10 mouse cellular contexts compared by ENCODE assay signal in the genomic region with DNA sequence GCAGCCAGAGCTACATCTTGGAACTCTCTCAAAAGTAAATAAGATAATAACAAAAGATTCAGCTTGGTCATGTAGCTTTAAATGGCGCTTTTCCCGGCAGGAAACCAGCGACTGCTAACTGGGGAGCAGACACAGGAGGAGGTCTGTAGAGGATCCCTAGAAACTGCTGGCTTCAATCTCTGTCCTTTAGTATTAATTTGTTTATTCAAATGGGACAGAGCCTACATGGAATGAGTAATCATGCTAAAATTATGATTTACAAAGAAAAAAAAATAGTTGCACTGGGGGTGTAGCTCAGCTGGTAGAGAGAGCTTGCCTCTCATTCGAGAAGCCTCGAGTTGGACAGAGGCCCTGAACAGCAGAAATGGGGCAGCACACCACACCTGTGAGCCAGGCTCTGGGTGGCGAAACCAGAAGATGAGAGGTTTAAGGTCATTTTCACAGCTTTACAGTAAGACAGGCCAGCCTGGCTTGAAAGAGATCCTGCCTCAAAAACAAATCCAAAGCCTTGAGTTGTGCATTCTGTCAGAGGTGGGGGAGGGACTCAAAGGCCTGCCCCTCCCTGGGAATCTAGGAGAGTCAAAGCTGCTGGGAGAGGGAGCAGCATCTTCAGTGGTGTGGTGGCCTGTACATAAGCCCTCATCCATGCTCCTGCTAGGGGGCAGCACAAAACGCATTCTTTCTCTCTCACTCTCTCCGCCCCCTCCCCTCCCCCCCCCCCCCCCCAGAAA. TPM values are rescaled to one million over a fixed set of nuclear protein-coding genes. Genes with fewer than 3 reads are reported as not detected.
DNase-seq lines count a peak whose midpoint lies in the region; ATAC-seq lines count a peak whose summit lies in the region.
"Had no signal": no experiment of that assay in that cellular context is flagged by ENCODE, and none has a peak within 500 bp of the region (broad histone marks: within the 10 kb centered on the region; RNA-seq: fewer than 3 reads in every experiment).

No protein-coding gene starts in this region.

- ATAC-seq in stomach, embryonic 15.5 days (ENCODE audit: insufficient read depth, low FRiP score, low read depth), result no peak
- no peak for ATAC-seq in forebrain, embryonic 16.5 days
- ATAC-seq in megakaryocyte-erythroid progenitor cell, adult 5-6 weeks (replicated peaks; ENCODE audit: low FRiP score, low TSS enrichment, poor library complexity, severe bottlenecking), result no peak

- no peaks in the 10 kb centered on the region for H3K27me3 ChIP-seq in stomach, embryonic 15.5 days (replicated peaks)
- H3K27me3 ChIP-seq in forebrain, embryonic 16.5 days (replicated peaks; ENCODE audit: control insufficient read depth, insufficient read depth, low read length), result no peaks in the 10 kb centered on the region
- H3K27me3 ChIP-seq: embryonic facial prominence, embryonic 12.5 days; limb, embryonic 15.5 days had no signal

- peaks cover 28% of the 10 kb centered on the region for H3K36me3 ChIP-seq in stomach, embryonic 15.5 days
- peaks cover 16% of the 10 kb centered on the region for H3K36me3 ChIP-seq in forebrain, embryonic 16.5 days (ENCODE audit: control insufficient read depth, insufficient read depth)

- H3K4me2 ChIP-seq in stomach, embryonic 15.5 days, result no peak overlapping the region
- H3K4me2 ChIP-seq in forebrain, embryonic 16.5 days (ENCODE audit: low read length), result no peak overlapping the region
- H3K4me2 ChIP-seq: embryonic facial prominence, embryonic 12.5 days; limb, embryonic 15.5 days had no signal

- H3K9ac ChIP-seq in stomach, embryonic 15.5 days, result no peak overlapping the region
- no peak overlapping the region for H3K9ac ChIP-seq in forebrain, embryonic 16.5 days (replicated peaks; ENCODE audit: low read depth, low read length)
- H3K9ac ChIP-seq: embryonic facial prominence, embryonic 12.5 days; limb, embryonic 15.5 days had no signal

- H3K4me3 ChIP-seq in stomach, embryonic 15.5 days (replicated peaks), result no peak overlapping the region
- H3K4me3 ChIP-seq in forebrain, embryonic 16.5 days (replicated peaks; ENCODE audit: low read length), result no peak overlapping the region
- H3K4me3 ChIP-seq: embryonic facial prominence, embryonic 12.5 days; limb, embryonic 15.5 days had no signal

- H3K4me1 ChIP-seq in stomach, embryonic 15.5 days, result peaks cover 6% of the 10 kb centered on the region
- peaks cover 7% of the 10 kb centered on the region for H3K4me1 ChIP-seq in forebrain, embryonic 16.5 days (replicated peaks; ENCODE audit: control insufficient read depth, insufficient read depth, low read length)
- H3K4me1 ChIP-seq: embryonic facial prominence, embryonic 12.5 days; limb, embryonic 15.5 days had no signal

- peak overlapping the region; percentile 85 for H3K27ac ChIP-seq in stomach, embryonic 15.5 days
- H3K27ac ChIP-seq in forebrain, embryonic 16.5 days (ENCODE audit: low read length), result no peak overlapping the region
- H3K27ac ChIP-seq: embryonic facial prominence, embryonic 12.5 days; limb, embryonic 15.5 days had no signal

- WGBS in stomach, embryonic 15.5 days, result 38% methylated on average over 8 of the region's 8 CpGs
- WGBS in forebrain, embryonic 16.5 days, result 62% methylated on average over 8 of the region's 8 CpGs

- DNase-seq in frontal cortex, postnatal 36 days (ENCODE audit: low spot score in 2 of 2), result peak; percentile 50 to 64
- no peak for DNase-seq in frontal cortex, postnatal 10 days (ENCODE audit: low spot score in 2 of 2)
- DNase-seq in right cerebral cortex, adult 2 months (ENCODE audit: low spot score in 2 of 2), result peak; percentile 53 to 71
- DNase-seq in right cerebral cortex, postnatal 4 days, result no peak
- peak; percentile 46 to 53 for DNase-seq in kidney, postnatal 25 days

- no peaks in the 10 kb centered on the region for H3K9me3 ChIP-seq in stomach, embryonic 15.5 days
- peaks cover 5% of the 10 kb centered on the region for H3K9me3 ChIP-seq in forebrain, embryonic 16.5 days (ENCODE audit: control insufficient read depth, low read length)
- H3K9me3 ChIP-seq: embryonic facial prominence, embryonic 12.5 days; limb, embryonic 15.5 days had no signal

RNA-seq across cellular contexts. Expression of a gene that starts 3.8 kb away (rescaled TPM):
- 37.3 and 40.1 TPM in 2 replicates for polyA plus RNA-seq in stomach, embryonic 15.5 days (2015; fragmentation: Nextera tagmentation; extraction: Ambion mirVana)
- polyA plus RNA-seq in forebrain, embryonic 16.5 days (2015; fragmentation: Nextera tagmentation; extraction: Ambion mirVana), result 34.4 and 39.4 TPM in 2 replicates
- total RNA-seq in megakaryocyte-erythroid progenitor cell, adult 5-6 weeks (2014; fragmentation: Nextera tagmentation), result 128 and 135 TPM in 2 replicates
- 154 and 160 TPM in 2 replicates for total RNA-seq in megakaryocyte-erythroid progenitor cell, adult 5-6 weeks (2017)

RNA-seq across cellular contexts. Expression of a gene that starts 15.2 kb away (rescaled TPM):
- 48.4 and 56.0 TPM in 2 replicates for polyA plus RNA-seq in stomach, embryonic 15.5 days (2015; fragmentation: Nextera tagmentation; extraction: Ambion mirVana)
- polyA plus RNA-seq in forebrain, embryonic 16.5 days (2015; fragmentation: Nextera tagmentation; extraction: Ambion mirVana), result 49.7 and 53.9 TPM in 2 replicates
- 37.2 and 48.3 TPM in 2 replicates for total RNA-seq in megakaryocyte-erythroid progenitor cell, adult 5-6 weeks (2014; fragmentation: Nextera tagmentation)
- 25.1 and 33.3 TPM in 2 replicates for total RNA-seq in megakaryocyte-erythroid progenitor cell, adult 5-6 weeks (2017)

RNA-seq across cellular contexts. Expression of a gene that starts 33.8 kb away (rescaled TPM):
- polyA plus RNA-seq in stomach, embryonic 15.5 days (2015; fragmentation: Nextera tagmentation; extraction: Ambion mirVana), result 20.9 and 27.0 TPM in 2 replicates
- 19.2 and 22.0 TPM in 2 replicates for polyA plus RNA-seq in forebrain, embryonic 16.5 days (2015; fragmentation: Nextera tagmentation; extraction: Ambion mirVana)
- total RNA-seq in megakaryocyte-erythroid progenitor cell, adult 5-6 weeks (2014; fragmentation: Nextera tagmentation), result 11.6 and 13.3 TPM in 2 replicates
- total RNA-seq in megakaryocyte-erythroid progenitor cell, adult 5-6 weeks (2017), result 19.8 and 20.4 TPM in 2 replicates

Comparison
In these comparisons a context has a peak if more than half of its experiments do, and no peak if none do; other contexts are left out.
1. DNase-seq: peak in frontal cortex, postnatal 36 days (2 of 2), right cerebral cortex, adult 2 months (2 of 2) and kidney, postnatal 25 days (2 of 2); none in frontal cortex, postnatal 10 days (0 of 2) and right cerebral cortex, postnatal 4 days (single experiment).